Mouse (Mus musculus) regulatory T cell (primary cell): ENCODE data around the gene Washc2.

ENCODE experiments used
- in situ Hi-C: fragments of 300-600 bp; cut with MboI, MseI; formaldehyde crosslinking; loops from one replicate; pipeline ENCODE4 v1.15.1; 2025; ENCODE audit warnings: high pct_unique_total_duplicates

Washc2 gene

GRCm38 (mm10) chr6:116262824-116263223, 55.0 kb downstream of the Washc2 start:
- in situ Hi-C loops, result no loop called here

GRCm38 (mm10) chr6:116264018-116264651, 56.3 kb downstream of the Washc2 start, which contains the start of gene Zfand4:
TSS of gene Zfand4 (plus strand) at chr6:116264222.
- in situ Hi-C loops, result no loop called here

GRCm38 (mm10) chr6:116264836-116265235, 57.0 kb downstream of the Washc2 start:
- in situ Hi-C loops, result loop anchor here (5.0 kb wide), 1 partner anchor 63 kb away; no protein-coding TSS in a partner anchor

GRCm38 (mm10) chr6:116265603-116266002, 57.8 kb downstream of the Washc2 start:
- in situ Hi-C loops, result loop anchor here (5.0 kb wide), 1 partner anchor 63 kb away; no protein-coding TSS in a partner anchor

GRCm38 (mm10) chr6:116266273-116267109, 58.7 kb downstream of the Washc2 start:
- in situ Hi-C loops, result loop anchor here (5.0 kb wide), 1 partner anchor 64 kb away; no protein-coding TSS in a partner anchor

DNA sequence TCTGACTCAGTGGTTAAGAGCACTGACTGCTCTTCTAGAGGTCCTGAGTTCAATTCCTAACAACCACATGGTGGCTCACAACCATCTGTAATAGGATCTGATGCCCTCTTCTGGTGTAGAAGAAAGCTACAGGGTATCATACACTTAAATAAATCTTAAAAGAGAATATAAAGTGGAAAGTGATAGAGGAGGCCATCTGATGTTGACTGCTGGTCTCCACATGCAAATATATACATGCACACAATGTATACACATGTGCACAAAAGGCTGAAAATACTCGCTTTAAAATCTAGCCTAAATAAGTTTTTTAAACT, 59.2 kb downstream of the Washc2 start:
- in situ Hi-C loops, result loop anchor here (5.0 kb wide), 1 partner anchor 65 kb away; no protein-coding TSS in a partner anchor

- in situ Hi-C loops, result loop anchor here (25.0 kb wide), 1 partner anchor 287 kb away; the partner anchor contains the start of genes Gm5580 and Olfr214
Measured at GRCm38 (mm10) chr6:116275695-116276094, 67.9 kb downstream of the Washc2 start.

DNA sequence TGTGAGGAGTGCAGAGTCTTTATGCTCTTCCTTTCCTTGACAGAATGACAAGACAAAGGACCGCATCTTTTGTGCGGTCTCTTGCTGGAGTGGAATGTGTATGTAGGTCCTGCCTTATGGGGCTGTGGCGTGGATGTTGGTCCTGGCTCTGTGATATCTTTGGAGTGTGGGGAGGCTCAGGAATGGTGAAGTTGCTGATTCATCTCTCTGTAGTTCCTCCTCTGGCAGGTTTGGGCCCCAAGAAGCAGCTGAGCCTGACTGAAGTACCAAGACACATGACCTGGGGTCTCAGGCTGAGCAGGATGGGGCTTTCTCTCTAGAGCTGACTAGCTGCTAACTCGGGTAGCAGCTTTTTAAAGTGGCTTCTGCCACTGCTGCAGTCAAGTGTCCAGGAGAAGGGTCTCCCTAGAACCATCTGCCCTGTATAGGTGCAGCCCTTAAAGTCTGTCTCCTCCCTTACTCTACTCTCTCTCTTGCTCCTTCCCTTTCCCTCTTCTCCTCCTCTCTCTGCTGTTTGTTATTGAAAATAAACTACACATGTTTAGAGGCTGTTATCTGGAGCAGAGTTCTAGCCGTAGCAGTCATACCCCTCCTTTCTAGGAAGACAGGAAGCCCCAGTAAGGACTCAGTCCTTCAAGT, 71.0 kb downstream of the Washc2 start:
- in situ Hi-C loops, result loop anchor here (25.0 kb wide), 1 partner anchor 284 kb away; the partner anchor contains the start of genes Gm5580 and Olfr214

DNA sequence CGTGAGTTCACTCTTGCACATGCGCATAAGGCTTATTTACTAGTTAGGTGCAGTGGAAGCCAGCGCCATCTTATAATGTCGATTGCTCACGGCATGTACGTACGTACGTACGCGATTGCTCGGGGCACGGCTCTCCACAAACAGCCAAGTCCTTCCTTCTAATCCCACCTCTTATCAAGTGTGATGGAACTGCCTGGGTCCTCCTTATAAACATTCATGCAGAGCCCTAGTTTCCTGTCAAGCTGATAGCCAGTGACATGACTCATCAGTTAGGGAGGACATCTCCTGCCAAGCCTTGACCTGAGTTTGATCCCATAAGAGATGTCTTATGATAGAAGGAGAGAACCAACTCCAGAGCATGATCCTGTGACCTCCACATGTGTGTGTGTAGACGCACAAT, 73.2 kb downstream of the Washc2 start:
- in situ Hi-C loops, result loop anchor here (25.0 kb wide), 1 partner anchor 281 kb away; the partner anchor contains the start of genes Gm5580 and Olfr214

- in situ Hi-C loops, result loop anchor here (25.0 kb wide), 1 partner anchor 280 kb away; the partner anchor contains the start of genes Gm5580 and Olfr214
Measured at GRCm38 (mm10) chr6:116282546-116282945, 74.7 kb downstream of the Washc2 start.

- in situ Hi-C loops, result loop anchor here (25.0 kb wide), 1 partner anchor 279 kb away; the partner anchor contains the start of genes Gm5580 and Olfr214
Measured at GRCm38 (mm10) chr6:116283280-116283679, 75.4 kb downstream of the Washc2 start.

GRCm38 (mm10) chr6:116286321-116286720, 78.5 kb downstream of the Washc2 start:
- in situ Hi-C loops, result loop anchor here (25.0 kb wide), 1 partner anchor 276 kb away; the partner anchor contains the start of genes Gm5580 and Olfr214

DNA sequence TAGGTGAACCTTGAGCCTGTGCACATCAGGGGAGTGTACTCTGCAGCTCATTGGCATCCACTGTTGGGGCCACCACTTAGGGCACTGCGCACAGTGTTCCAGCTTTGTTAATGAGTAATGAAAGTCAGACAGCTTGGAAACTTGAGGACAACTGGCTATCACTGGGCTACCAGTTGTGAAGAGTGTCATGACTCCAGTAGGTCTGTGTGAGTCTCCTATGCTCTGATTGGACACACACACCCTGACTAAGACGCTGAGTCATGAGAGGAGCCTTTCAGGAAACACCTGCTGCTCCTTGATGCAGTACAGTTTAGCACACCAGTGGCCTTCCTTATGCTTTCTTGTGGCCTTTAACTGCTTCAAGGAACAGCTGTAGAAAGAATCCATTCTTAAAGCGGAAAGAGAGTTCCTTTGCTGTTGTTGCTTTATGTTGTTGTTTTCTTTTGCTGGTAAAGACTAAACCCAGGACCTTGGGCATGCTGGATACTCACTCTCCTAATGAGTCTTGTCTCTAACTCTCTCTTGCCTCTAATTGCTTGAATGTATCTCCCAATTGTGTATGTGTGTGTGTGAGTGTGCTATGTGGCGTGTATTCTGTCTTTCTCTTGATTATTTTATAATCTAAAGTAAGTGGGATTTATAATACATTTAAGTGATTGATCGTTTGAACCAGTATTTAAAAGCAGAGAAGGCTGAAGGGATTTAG, 79.2 kb downstream of the Washc2 start:
- in situ Hi-C loops, result loop anchor here (25.0 kb wide), 1 partner anchor 275 kb away; the partner anchor contains the start of genes Gm5580 and Olfr214

GRCm38 (mm10) chr6:116311411-116311810, 103.6 kb downstream of the Washc2 start:
- in situ Hi-C loops, result no loop called here
